Mouse (Mus musculus): ENCODE measurements at regions not wholly inside any gene's neighbourhood (a gene's known extent, or its start where the extent isn't known, plus 50 kb on each side); places are given as distances from the start of the nearest gene placed in this dataset.

DNA sequence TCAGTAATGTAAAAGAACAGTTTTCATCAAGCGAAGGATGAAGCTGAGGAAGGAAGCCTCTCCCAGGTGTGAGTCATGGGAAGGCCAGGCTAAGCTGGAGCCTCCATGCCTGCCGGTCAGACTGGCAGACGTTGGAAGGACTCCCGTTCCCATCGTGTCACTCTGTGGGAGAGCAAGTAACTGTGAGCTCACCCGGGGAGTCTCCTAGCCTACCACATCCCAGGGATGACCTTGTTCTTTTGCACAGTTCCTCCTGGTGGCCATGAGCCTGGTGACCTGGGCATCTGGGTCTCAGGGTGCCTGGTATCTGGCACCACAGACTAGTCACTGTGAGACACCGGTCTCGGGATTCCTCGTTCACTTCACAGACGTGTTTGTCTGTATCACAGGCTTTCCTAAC, 63.9 kb downstream of the Lsm3 start:
- TF ChIP-seq POLR2A (IDR thresholded peaks at IDR 0.05; ENCODE audit: extremely low read depth, insufficient read depth, low read length) (no peak), CTCF (IDR thresholded peaks at IDR 0.05; ENCODE audit: extremely low read depth, insufficient read depth, low read length) (no peak)

Measured in cortical plate, adult 2 months (tissue).